Mouse (Mus musculus) cerebellum, adult 11-12 months (tissue): ENCODE results near the gene Acsl1.

Experiments
- DNase-seq: peaks from one replicate; pipeline ENCODE4 v3.0.0; 2022

The Acsl1 gene

DNA sequence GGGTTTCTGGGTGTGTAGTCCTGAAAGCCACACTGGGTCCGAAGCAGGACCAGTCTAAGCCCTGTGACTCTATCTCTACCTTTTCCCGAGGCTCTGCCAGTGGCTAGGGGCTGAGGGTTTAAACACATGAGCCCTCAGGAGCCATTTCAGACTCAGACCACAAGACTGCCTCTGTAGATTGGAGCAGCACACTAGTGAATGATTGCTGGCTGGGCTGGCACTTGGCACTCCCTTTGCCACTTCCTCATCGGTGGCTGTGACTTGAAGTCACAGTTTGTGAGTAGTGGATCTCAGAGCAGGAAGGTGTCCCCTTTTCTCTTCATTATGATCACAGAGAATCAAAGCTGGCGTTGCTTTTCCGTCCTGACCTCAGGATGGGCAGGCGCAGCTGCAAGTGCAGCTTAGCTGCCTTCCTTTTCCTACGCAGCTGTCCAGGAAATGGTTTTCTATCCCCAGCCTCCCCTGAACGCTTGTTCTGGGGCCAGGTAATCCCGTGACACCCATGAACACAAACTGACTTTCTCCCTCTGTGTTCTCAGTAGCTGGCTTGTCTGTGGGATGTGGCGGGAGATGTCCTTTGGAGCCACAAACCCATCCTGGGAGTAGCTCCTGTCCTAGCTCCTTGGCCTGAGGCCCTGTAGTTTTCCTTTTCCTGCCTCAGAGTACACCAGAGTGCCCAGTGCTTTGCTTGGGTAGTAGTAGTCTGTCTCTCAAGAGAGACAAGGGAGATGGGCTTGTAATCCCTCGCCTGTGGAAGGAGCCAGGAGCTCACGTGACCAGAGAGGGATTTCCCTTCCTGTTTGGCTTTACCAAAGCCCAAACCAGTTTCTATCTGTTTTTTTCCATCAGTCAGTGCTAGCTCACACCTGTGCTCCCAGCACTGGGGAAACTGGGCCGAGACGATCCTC, 37.9 kb downstream of the Acsl1 start:
- DNase-seq, result no peak

DNA sequence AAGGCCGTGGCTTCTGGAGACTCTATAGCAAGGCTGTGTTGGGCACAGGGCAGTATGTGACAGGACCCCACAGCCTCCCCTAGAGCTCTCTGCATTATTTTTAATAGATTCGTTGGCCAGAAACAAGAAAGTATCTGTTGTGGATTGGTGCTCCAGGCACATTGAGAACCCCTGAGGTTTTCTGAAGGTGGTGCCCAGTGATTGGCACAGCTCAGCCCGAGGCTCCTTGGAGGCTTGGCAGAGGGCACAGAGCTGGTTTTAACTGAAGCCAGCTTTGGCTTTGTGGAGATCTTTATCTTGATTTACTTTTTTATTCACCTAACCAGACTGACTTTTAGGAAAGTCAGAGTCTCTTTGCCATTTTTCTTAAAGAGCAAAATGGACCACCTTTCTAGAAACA, 38.6 kb downstream of the Acsl1 start:
- no peak for DNase-seq

DNA sequence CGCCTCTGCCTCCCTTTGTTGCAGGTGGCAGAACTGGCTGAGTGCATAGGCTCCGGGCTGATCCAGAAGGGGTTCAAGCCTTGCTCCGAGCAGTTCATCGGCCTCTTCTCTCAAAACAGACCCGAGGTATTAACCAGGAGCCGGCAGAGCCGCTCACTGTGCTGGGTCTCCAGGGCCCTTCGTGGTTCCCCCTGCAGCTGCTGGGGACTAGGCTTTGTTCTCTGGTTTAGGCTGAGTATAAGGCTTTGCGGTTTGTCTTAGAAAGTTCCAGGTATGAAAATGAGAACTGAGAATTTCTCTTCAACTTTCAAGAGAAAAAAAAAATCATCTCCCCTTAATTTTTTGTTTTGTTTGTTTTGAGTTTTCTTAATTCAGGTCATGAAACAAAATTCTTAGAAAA, 40.5 kb downstream of the Acsl1 start:
- no peak for DNase-seq

DNA sequence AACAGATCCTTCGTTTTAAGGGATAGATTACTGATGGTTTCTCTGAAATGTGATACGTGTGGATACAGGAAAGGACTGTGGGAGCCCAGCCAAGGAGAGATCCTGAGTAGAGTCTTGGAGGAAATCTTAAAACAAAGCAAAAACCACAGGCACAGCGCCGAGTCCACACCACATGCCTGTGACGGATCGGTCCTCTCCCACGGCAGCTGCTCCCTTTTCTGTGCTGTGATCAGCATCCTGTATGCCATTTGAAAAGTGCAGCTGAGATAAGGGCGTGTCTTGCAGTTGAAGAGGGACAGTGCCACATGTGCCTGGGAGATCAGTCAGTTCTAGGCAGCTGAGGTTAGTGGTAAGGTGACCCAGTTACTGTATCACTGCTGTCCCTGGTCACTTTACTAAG, 41.7 kb downstream of the Acsl1 start:
- no peak for DNase-seq

DNA sequence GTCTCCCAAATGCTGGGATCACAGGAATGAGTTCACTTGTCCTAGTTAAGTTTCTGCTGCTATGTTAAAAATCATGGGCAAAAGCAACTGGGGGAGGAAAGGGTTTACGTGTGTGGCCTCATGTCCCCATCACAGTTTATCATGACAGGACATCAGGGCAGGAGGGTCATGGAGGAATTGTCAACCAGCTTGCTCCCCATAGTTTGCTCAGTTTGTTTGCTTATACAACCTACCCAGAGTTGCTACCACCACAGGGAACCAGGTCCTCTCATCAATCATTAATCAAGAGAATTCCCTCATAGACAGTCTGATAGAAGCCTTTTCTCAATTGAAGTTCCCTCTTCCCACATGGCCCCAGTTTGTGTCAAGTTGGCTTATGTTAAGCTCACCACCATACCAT, 43.2 kb downstream of the Acsl1 start:
- DNase-seq, result no peak

DNA sequence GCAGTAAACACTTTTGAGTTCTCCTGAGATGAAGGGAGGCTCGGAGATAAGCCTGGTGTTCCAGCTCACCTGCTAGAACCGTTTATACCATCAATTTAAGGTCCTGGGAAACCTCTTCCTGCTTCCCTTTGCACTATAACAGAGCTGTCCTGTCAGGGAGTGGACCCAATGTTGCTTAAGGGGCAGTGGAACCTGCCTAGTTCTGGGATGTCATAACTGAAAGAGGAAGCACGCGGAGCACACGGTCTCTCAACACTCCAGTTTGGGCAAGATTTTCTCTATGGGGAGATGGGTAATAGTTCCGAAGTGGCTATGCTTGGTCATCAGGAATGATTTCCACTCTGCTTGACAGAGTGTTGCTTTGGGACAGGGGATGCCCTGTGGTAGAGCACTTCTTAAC, 49.8 kb downstream of the Acsl1 start:
- DNase-seq, result no peak

DNA sequence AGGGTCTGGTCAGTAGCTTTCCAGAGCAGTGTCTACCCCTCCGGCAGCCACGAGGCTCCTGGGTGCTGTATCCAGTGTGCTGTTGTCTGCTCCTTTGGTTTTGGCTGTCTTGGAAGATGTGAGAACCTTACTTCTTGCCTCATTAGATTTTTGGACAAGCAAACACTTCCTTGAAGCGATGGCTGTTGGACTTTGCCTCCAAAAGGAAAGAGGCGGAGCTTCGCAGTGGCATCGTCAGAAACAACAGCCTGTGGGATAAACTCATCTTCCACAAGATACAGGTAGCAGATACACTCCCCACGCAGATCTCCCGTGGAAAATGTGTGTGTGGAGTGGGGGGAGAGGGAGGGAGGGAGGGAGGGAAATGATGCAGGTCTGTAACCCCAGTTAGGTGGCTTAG, 55.3 kb downstream of the Acsl1 start:
- no peak for DNase-seq

DNA sequence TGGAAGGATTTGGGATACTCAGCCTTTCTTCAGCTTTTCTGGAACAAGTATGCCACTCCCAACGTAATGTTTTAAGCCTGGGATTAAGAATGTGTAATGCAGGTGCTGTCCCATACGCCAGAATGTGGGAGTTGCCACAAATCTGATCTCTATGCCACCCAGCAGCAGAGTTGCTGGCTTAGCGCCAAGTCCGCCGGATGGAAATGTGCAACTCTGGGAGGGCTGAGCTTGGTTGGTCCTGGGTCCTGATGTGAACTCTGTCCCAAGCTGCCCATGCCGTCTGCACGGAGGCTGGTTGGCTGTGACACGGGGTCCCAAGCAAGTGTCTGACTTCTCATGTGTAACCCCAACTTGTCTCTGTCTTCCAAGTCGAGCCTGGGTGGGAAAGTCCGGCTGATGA, 56.0 kb downstream of the Acsl1 start:
- DNase-seq, result no peak

DNA sequence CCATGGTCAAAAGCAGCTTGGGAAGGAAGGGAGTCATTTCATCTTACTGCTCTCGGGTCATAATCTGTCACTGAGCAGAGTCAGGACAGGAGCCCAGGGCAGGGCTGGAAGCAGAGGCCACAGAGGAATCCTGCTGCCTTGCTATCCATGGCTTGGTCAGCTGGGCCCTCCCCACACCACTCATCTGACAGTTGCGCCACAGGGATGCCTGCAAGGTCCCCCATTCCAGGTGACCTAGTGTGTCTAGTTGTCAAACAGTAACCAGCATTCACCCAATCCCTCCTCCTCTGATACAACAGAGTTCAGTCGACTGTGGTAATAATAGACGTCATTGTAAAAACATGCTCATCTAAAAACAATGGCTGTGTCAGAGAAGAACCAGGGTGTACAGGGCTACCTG, 58.7 kb downstream of the Acsl1 start:
- no peak for DNase-seq

DNA sequence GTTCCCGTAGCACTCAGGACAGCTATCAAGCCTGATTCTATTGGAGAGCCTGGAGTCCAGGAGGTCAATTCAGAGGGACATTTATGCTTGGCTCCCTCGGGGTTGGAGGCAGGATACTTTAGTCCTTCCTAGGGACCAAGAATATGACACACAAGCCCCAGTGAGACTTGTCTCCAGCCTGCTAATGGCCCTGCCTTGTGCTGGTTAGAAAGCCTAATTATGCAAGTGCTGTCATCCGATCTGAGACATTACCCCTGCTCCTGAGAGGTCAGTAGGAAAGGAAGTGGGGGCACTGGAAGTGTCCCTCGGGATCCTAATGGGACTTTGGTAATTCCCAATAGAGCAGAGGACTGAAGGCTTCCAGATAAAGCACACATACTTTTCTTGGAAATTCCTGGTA, 59.7 kb downstream of the Acsl1 start:
- no peak for DNase-seq

DNA sequence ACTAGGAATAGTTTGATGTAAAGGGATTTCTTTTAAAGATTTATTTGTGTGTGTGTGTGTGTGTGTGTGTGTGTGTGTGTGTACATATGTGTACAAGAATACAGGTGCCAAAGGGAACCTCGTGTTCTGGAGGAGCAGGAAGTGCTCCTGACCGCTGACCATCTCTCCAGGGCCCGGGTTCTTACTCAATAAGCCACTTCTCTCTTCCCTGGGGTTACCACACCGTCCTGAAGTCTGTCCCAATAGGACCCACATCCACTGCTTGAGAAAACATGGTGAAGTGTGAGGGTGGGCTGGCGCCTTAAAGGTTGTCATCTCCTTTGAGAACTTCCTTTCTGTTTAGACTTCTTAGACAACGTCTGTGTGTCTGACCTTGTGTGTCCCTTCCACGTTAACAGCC, 63.1 kb downstream of the Acsl1 start:
- no peak for DNase-seq

DNA sequence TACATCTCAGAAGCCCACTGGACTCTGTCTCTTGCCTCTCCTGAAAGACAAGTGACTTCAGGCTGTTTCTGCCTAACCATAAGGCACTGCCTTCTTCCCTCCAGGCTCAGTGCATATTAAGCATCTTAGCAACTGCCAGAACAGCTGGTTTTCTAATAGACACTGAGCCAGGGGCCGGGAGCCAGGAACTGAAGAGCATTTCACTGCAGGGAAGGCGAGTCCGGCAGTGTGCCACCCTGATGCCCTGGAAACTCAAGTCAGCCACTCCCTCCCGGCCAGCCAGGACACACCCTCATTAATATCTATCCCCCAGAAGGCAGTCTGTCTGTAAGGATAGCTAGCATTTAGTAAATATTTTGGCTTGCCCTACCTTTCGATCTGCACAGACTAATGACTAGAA, 68.9 kb downstream of the Acsl1 start:
- no peak for DNase-seq

DNA sequence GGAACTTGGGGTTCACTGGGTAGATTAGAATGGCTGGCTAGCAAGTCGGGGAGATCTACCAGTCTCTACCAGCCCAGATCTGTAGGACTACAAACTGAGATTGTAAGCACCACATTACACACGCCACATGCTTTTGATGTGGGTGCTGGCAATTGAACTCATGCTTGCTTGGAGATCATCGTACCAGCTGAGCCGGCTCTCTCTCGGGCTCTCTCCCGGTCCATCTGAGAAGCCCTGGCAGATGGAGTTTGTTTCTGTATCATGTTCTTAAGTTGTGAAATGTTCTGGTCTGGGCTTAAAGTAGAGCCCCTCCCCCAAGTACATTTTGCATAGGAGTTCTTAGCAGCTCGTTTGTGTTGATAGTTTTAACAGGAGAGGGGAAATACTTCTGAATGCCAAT, 72.4 kb downstream of the Acsl1 start:
- no peak for DNase-seq

DNA sequence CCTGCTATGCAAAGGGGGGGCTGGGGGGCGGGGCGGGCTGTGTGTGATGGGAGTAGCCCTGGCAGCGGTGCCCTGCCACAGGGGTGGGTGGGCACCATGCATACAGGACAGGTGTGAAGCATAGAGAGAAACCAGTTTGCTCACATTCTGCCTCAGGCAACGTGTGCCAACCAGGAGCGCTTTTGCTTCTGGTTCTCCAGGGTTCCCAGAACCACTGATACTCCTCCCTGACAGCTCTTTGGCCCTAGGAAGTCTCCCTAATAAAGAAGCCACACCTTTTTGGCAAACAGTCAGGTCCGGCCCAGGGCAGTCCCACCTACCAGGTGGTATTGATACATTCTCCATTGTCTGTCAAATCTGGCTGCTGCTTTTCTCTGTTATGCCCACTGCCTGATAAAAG, 72.8 kb downstream of the Acsl1 start:
- DNase-seq, result no peak

DNA sequence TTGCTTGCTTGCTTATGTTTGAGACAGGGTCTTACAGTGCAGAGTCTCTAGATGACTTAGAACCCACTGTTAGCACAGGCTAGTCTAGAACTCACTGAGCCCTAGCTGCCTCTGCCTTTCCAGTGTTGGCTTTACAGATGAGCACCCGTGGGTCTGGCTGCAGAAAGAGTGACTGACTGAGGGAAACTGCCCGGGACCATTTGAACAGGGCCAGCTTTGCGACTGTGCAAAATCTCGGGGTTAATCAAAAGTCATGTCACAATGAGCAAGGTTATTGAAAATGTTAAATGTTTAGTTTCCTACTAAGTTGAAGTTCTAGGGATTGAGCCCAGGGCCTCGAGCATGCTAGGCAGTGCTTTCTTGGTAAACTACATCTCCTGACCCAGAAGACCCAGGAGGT, 75.0 kb downstream of the Acsl1 start:
- no peak for DNase-seq

DNA sequence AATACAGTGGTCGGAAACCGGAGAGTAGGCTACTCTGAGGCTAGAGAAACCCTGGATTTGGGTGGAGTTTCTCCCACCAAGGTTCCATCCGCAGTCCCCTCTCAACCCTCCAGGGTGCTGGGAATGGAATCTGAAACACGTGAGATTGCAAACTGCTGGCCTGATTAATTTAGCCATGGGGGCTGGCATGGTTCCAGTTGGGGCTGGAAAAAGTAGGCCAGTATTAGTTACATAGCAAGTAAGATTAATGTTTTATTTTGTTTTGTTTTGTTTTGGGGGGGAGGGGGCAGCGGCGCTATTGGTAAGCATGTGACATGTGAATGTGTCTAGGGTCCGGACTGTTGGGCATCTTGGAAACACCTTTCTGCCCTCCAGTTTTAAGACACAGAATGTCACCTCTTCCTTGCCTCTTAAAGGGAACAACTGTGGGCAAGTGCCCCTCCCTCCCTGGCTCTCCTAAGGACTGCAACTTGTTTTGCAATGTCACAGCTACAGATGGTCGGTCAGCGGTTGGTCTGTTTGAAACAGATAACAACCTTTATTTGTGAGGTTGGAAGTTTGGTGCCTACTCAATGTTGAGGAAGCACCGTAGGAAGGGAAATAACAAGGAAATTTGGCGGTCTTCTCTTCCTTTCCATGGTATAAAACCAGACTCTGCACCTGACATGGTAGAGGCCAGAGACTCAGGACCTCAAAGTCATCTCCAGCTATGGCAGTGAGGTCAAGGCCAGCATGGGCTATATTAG, 75.8 kb downstream of the Acsl1 start:
- DNase-seq, result no peak

DNA sequence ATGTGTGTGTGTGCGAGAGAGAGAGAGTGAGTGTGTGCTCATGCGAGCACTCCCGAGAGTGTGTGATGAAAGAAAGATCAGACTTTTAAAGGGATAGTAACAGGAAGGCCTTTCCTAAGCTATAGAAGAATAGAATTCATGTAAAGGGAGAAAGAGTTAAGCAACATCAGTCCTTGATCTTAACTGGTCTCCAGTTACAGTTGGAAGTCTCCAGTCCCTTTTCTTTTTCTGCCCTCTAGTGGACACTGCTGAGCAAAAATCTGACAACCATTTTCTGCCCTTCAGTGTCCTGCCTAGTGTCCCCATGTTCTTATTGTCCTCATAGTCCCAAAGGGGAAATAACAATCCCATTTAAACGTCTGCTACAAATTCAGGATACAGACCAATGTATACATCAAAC, 76.4 kb downstream of the Acsl1 start:
- no peak for DNase-seq

DNA sequence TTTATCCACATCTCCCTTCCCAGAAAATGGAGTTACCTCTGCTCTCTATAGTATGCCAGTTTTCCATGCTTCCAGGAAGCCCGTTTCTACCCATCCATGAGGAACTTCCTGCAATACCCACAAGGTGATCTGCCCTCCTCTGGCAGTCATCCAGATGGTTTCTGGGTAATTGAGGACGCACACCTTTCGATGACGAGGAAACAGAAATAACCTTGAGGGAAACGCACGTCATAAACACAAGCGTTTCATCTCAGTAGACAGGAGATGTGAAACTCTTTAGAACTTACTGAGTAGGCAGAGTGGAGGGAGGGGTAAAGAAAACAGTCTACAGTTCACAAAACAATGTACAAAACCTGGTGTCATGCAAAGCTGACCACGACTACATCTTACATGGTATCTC, 79.2 kb downstream of the Acsl1 start:
- no peak for DNase-seq

DNA sequence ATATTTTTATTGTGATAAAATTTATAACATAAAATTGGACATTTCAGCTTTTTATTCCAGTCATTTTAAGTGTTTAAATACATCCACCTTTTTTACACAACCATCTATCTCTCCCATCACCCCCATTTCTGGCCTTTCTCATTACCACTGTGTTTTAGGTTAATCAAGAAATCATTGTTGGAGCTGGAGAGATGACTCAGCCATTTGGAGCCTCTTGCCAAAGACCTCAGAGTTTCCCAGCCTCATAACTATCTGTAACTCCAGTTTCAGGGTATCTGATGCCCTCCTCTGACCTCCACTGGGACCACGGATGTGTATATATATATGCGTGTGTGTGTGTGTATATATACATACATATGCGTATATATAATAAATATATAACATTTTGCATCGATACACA, 80.2 kb downstream of the Acsl1 start:
- peak; percentile 23 for DNase-seq

DNA sequence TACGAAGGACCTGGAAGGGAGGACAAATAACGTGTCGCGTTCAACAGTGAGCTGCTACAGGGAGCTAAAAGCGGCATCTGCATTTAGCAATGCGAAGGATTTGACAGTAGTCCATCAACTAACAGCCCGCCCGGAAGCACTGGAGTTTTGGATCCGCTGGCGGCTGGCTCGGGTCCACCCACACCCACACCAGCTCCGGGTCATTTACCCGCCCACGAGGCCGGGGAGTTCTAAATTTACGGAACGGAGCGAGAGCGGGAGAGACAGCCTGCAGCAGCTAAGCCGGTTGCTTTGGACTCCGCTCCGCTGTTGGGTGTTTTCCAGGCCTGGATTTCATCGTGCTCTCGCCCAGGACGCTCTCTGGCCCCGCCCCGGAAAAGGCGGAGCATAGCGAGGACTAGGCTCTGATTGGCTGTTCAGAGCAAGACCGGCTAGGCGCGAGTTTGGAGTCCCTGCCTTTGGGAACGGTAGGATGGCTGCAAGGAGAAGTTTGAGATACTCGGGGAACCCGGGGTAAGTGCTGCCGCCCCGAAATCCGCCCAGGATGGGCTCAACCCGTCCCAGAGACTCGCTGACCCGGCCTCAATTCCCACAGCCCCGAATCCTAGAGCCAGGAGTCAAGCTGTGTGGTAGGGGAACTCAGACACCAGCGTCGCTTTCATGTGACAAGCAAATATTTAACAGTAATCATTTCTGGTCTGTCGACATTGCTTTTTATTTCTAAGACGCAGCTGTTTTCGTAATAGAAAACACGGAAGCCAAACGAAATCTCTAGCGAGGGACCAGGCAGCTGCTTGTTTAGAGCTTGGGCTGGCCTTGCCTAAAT, 81.0 kb downstream of the Acsl1 start, which contains the start of gene Cenpu:
Cenpu (plus strand) TSS at position 414 of the 826 bp plus-strand sequence.
- peak; percentile 100 for DNase-seq

DNA sequence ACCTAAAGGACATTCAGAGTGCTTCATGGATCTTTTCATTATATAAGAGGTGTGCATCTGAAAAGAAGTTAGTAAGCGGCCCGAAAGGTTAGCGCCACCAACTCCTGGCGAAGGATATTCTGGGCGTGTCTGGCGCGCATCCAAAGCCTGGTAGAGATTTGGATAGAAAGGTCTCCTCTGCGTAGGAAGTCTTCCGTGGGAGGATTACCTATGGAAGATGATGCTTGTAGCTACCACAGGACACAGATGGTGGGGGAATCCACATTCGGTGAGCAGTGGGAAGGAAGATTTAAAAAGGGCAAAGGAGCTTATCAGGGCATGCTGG, 81.6 kb downstream of the Acsl1 start:
- peak; percentile 57 for DNase-seq

DNA sequence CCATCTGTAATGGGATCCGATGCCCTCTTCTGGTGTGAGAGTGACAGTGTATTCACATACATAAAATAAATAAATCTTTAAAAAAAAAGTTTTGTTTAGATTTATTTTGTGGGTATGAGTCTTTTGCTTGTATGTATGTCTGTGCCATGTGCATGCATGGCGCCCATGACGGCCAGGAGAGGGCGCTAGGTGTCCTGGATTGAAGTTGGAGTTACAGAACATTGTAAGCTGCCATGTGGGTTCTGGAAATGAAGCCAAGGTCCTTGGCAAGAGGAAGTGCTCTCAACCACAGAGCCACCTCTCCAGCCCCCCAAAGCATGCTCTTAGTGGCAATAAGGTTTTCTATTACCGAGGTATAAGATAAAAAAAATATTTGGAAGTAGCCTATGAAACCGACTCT, 88.6 kb downstream of the Acsl1 start:
- no peak for DNase-seq

DNA sequence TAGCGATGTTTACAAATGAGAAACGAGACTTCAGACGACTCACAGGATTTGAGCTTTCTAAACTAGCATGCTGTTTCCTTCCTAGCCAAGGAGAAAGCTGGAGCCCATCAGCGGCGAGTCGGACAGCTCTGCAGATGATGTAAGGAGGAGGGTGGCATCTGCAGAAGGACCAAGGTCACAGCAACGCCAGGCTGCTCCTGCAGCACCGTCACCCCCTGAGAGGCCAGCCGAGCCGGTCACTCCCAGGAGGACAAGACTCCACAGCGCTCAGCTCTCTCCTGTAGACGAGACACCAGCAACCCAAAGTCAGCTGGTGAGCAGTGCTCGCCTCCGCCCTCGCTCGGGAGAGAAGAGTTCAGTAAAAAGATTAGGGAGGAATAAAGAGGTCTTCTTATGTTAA, 91.5 kb downstream of the Acsl1 start:
- no peak for DNase-seq
